Mouse (Mus musculus): ENCODE measurements around the gene Zfp526.

GRCm38 (mm10) chr7:25275555-25276298 is 54.5 kb downstream of the Zfp526 start:
- TF ChIP-seq EP300 (IDR thresholded peaks at IDR 0.05), result no peak
- no peak for TF ChIP-seq CTCF (IDR thresholded peaks at IDR 0.05)

All from lung, postnatal 0 days (tissue).